Comparison of ENCODE assay signal across 29 mouse cellular contexts in genomic region chr10:4070061-4070460, GRCm38 (mm10).
A peak's percentile ranks its signal among the peaks of the same experiment; 100 is the strongest.
DNase-seq lines count a peak whose midpoint lies in the region; ATAC-seq and TF ChIP-seq lines count a peak whose summit lies in the region.
"Had no signal": no experiment of that assay in that cellular context is flagged by ENCODE, and none has a peak within 500 bp of the region (broad histone marks: within the 10 kb centered on the region; RNA-seq: fewer than 3 reads in every experiment).

No protein-coding gene starts in this region.

- no peak for TF ChIP-seq CTCF in midbrain, postnatal 0 days (IDR thresholded peaks at IDR 0.05)

- H3K9me3 ChIP-seq in midbrain, postnatal 0 days (ENCODE audit: low read length): no peaks in the 10 kb centered on the region
- H3K9me3 ChIP-seq in midbrain, embryonic 13.5 days: no peaks in the 10 kb centered on the region
- H3K9me3 ChIP-seq: embryonic facial prominence, embryonic 13.5 days; G1E; heart, embryonic 12.5 days; limb, embryonic 12.5 days; midbrain, embryonic 10.5 days had no signal

- no peak overlapping the region for H3K4me2 ChIP-seq in midbrain, postnatal 0 days (ENCODE audit: low read depth, low read length, poor library complexity, severe bottlenecking)
- no peak overlapping the region for H3K4me2 ChIP-seq in midbrain, embryonic 13.5 days (replicated peaks)
- H3K4me2 ChIP-seq: embryonic facial prominence, embryonic 13.5 days; heart, embryonic 12.5 days; hindbrain, embryonic 14.5 days; limb, embryonic 12.5 days; liver, embryonic 11.5 days had no signal

- 90% methylated on average over 7 of the region's 7 CpGs for WGBS in midbrain, postnatal 0 days
- WGBS in midbrain, embryonic 13.5 days: 94% methylated on average over 7 of the region's 7 CpGs

- H3K9ac ChIP-seq in midbrain, postnatal 0 days (replicated peaks; ENCODE audit: low read length, poor library complexity, severe bottlenecking): no peak overlapping the region
- no peak overlapping the region for H3K9ac ChIP-seq in midbrain, embryonic 13.5 days (replicated peaks)
- H3K9ac ChIP-seq: embryonic facial prominence, embryonic 13.5 days; heart, embryonic 12.5 days; hindbrain, embryonic 14.5 days; limb, embryonic 12.5 days; liver, postnatal 0 days had no signal

- no peak for ATAC-seq in midbrain, postnatal 0 days (ENCODE audit: low FRiP score)
- ATAC-seq in midbrain, embryonic 13.5 days: no peak
- no peak for ATAC-seq in erythroblast, adult 5-6 weeks (replicated peaks; ENCODE audit: low FRiP score, poor library complexity, severe bottlenecking)
- ATAC-seq: forebrain, embryonic 16.5 days; intestine, embryonic 16.5 days; liver, postnatal 0 days; lung, postnatal 0 days; Patski had no signal

- intact Hi-C loops in heart, postnatal 36 days (cut with DNase I): no loop called here

- no peaks in the 10 kb centered on the region for H3K4me1 ChIP-seq in midbrain, postnatal 0 days (ENCODE audit: insufficient read depth, low read length)
- no peaks in the 10 kb centered on the region for H3K4me1 ChIP-seq in midbrain, embryonic 13.5 days (replicated peaks)
- H3K4me1 ChIP-seq: limb, embryonic 12.5 days; midbrain, embryonic 10.5 days had no signal

- H3K36me3 ChIP-seq in midbrain, postnatal 0 days (ENCODE audit: insufficient read depth, low read length): no peaks in the 10 kb centered on the region
- H3K36me3 ChIP-seq in midbrain, embryonic 13.5 days: no peaks in the 10 kb centered on the region
- H3K36me3 ChIP-seq: embryonic facial prominence, embryonic 13.5 days; limb, embryonic 12.5 days had no signal

- DNase-seq in heart, adult 11 months: peak; percentile 88
- no peak for DNase-seq in heart, postnatal 36 days
- peak; percentile 75 for DNase-seq in midbrain, postnatal 0 days (ENCODE audit: low spot score)
- peak; percentile 90 to 95 for DNase-seq in cerebellum, postnatal 10 days
- DNase-seq in spleen, postnatal 14 days (ENCODE audit: low spot score in 2 of 2): no peak
- DNase-seq: adrenal gland, adult 2 months; B cell, adult 2 months; gastrocnemius, postnatal 10 days; heart, adult 18-20 months; heart, postnatal 10 days; kidney, adult 9 months; kidney, postnatal 14 days; liver, postnatal 0 days; right cerebral cortex, postnatal 14 days; spleen, adult 18-20 months had no signal

- H3K27me3 ChIP-seq in midbrain, postnatal 0 days (ENCODE audit: insufficient read depth, low read length): no peaks in the 10 kb centered on the region
- H3K27me3 ChIP-seq in midbrain, embryonic 13.5 days: no peaks in the 10 kb centered on the region
- H3K27me3 ChIP-seq: CH12.LX; embryonic facial prominence, embryonic 13.5 days; heart, embryonic 12.5 days; limb, embryonic 12.5 days; Patski had no signal

- no peak overlapping the region for H3K4me3 ChIP-seq in midbrain, postnatal 0 days (ENCODE audit: low read depth, low read length)
- H3K4me3 ChIP-seq in midbrain, embryonic 13.5 days (replicated peaks): no peak overlapping the region
- H3K4me3 ChIP-seq: embryonic facial prominence, embryonic 13.5 days; heart, embryonic 12.5 days; limb, embryonic 12.5 days; midbrain, embryonic 10.5 days had no signal

- no peak overlapping the region for H3K27ac ChIP-seq in midbrain, postnatal 0 days (ENCODE audit: low read depth, low read length)
- no peak overlapping the region for H3K27ac ChIP-seq in midbrain, embryonic 13.5 days
- H3K27ac ChIP-seq: embryonic facial prominence, embryonic 13.5 days; hindbrain, embryonic 14.5 days; limb, embryonic 12.5 days; midbrain, embryonic 10.5 days had no signal

Comparison
In these comparisons a context has a peak if more than half of its experiments do, and no peak if none do; other contexts are left out.
1. DNase-seq: peak in heart, adult 11 months (single experiment), midbrain, postnatal 0 days (single experiment) and cerebellum, postnatal 10 days (2 of 2); none in heart, postnatal 36 days (0 of 2) and spleen, postnatal 14 days (0 of 2).